Mouse (Mus musculus) left cerebral cortex, postnatal 10 days (tissue): ENCODE data around the gene Olfr715b. TPM values are rescaled to one million over a fixed set of nuclear protein-coding genes. Genes with fewer than 3 reads are reported as not detected.
"Not testable (repeated sequence)": the region's sequence is repeated elsewhere in the genome, so short reads cannot be mapped to it uniquely, and the experiment has no call there.

ENCODE experiments used
- DNase-seq, 2 experiments: peaks; one replicate each; pipeline ENCODE4 v3.0.0; 2021 to 2022; ENCODE audit warnings: low spot score in 2 of 2, mixed read lengths in 1 of 2; ENCODE audit errors: extremely low spot score in 1 of 2
- intact Hi-C: fragments of 180-260 bp; cut with DNase I; formaldehyde crosslinking; loops from one replicate; pipeline ENCODE4 v1.15.1; 2025
- total RNA-seq, 2 experiments: library from RNA; stranded (reverse); gene quantifications; 2 replicates each; pipeline ENCODE4 v1.2.3; 2021

Gene Olfr715b
- not detected for total RNA-seq

DNA sequence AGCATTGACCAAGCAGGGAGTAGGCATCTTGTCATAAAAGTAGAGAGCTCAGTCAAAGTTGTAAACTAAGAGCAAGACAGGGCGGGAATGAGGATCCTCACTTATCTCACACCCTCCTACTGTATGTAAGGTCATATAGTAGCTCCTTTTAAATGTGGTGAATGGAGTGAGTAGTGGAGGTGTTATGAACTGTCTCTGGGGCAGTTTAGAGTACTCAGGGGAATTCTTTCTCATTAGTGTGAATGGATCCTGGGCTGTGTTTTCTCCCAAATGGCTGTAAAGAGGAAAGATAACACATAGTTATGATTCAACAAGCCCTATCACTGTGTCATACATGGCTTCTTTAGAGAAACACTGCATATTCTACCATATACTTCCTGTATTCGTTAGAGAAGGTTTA, at the start of gene Olfr715b:
Gene Olfr715b (minus strand): TSS at position 101 of the 400 bp plus-strand sequence.
- intact Hi-C loops, DNase-seq: not testable (repeated sequence)

DNA sequence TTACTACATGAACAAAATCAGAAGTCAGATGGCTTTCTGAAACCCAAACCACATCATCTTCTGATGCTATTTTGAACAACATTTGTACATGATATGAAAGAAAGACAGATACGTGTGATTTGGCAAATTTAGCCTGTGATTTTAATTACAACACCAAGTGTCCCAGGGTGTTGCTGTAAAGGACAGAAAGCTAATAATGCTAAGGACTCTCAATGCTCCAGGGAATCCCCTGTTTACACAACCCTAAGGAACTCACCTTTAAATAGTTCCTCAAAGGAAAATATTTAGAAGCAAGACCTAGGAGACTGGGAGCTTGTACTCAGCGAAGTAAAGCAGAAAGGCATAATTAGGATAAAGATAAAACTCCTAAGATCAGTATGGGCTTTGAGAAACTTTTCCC, 27.9 kb upstream of the Olfr715b start, which contains the start of gene Olfr716:
Gene Olfr716 (plus strand): TSS at position 301 of the 400 bp plus-strand sequence.
- DNase-seq, intact Hi-C loops: not testable (repeated sequence)

DNA sequence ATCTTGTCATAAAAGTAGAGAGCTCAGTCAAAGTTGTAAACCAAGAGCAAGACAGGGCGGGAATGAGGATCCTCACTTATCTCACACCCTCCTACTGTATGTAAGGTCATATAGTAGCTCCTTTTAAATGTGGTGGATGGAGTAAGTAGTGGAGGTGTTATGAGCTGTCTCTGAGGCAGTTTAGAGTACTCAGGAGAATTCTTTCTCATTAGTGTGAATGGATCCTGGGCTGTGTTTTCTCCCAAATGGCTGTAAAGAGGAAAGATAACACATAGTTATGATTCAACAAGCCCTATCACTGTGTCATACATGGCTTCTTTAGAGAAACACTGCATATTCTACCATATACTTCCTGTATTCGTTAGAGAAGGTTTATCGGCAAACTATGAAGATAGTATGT, 20.8 kb upstream of the Olfr715b start, which contains the start of gene Olfr715:
Gene Olfr715 (minus strand): TSS at position 101 of the 400 bp plus-strand sequence.
- intact Hi-C loops: not testable (repeated sequence)

DNA sequence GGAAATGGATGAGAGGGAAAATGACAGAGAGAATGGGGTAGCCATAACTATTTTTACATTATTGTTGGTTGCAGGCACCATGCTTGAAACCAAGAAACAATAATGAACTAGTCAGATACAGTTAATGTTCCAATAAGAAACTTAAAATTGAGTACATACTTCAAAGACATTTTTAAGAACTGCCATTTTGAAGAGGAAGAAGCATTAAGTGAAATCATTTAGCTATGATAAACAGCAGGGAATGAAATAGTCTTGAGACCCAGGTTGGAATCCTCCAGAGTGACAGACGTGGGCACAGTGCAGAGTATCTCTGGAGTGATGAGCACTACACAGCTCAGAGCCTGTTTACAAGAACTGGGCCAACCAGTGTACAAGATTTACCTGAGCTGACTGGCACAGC, 17.2 kb downstream of the Olfr715b start, which contains the start of gene Olfr17:
Gene Olfr17 (plus strand): TSS at position 301 of the 400 bp plus-strand sequence.
- no peak for DNase-seq
- intact Hi-C loops: no loop called here

More for the DNA sequence above, 20.8 kb upstream of the Olfr715b start, which contains the start of gene Olfr715:
- not testable (repeated sequence) for DNase-seq

DNA sequence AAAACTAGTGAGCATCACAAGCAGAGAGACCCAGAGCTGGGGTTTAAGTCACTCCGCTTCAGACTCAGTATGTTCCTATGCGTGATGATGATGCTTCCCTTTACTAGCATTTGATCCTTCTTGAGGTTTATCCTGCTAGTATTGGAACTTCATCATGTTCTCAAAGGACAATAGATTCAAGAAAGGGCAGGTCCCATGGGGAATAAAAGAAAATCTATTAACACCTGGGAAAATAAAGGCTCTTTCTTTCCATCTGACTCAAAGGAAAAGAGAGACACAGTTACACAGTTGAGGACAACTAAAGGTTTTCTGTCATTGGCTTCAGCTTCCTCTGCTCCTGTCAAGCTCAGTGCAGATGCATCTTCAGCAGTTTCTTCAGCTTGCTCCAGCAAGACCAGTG, 39.5 kb downstream of the Olfr715b start, which contains the start of gene Olfr714:
Gene Olfr714 (plus strand): TSS at position 301 of the 400 bp plus-strand sequence.
- intact Hi-C loops: no loop called here
- DNase-seq: no peak

Other genes with a start within 250 kb of the Olfr715b start
- not detected for gene Olfr704, start 247.2 kb downstream of the Olfr715b start, total RNA-seq
- gene Olfr705, start 233.5 kb downstream of the Olfr715b start, total RNA-seq: not detected
- not detected for gene Olfr706, start 222.2 kb downstream of the Olfr715b start, total RNA-seq
- gene Olfr707, start 209.1 kb downstream of the Olfr715b start, total RNA-seq: not detected
- gene Olfr1532-ps1, start 202.4 kb downstream of the Olfr715b start, total RNA-seq: not detected
- not detected for gene Olfr709-ps1, start 178.2 kb downstream of the Olfr715b start, total RNA-seq
- not detected for gene Olfr710, start 162.1 kb downstream of the Olfr715b start, total RNA-seq
- not detected for gene Olfr6, start 146.4 kb downstream of the Olfr715b start, total RNA-seq
- gene Olfr711, start 134.9 kb downstream of the Olfr715b start, total RNA-seq: not detected
- not detected for gene Olfr2, start 104.3 kb downstream of the Olfr715b start, total RNA-seq
- gene Olfr713, start 79.2 kb downstream of the Olfr715b start, total RNA-seq: not detected
- gene Olfr714, start 39.4 kb downstream of the Olfr715b start, total RNA-seq: not detected
- gene Olfr17, start 17.1 kb downstream of the Olfr715b start, total RNA-seq: not detected
- gene Olfr715, start 20.7 kb upstream of the Olfr715b start, total RNA-seq: not detected
- not detected for gene Olfr716, start 28.0 kb upstream of the Olfr715b start, total RNA-seq
- not detected for gene Nlrp14, start 56.6 kb upstream of the Olfr715b start, total RNA-seq
- gene Rbmxl2, start 99.1 kb upstream of the Olfr715b start, total RNA-seq: not detected